Mouse (Mus musculus): ENCODE results near the gene Nrxn2. TPM values are rescaled to one million over a fixed set of nuclear protein-coding genes. Genes with fewer than 3 reads are reported as not detected.
A peak's percentile ranks its signal among the peaks of the same experiment; 100 is the strongest.

Nrxn2 gene
- polyA plus RNA-seq, 1 experiment = 0.09 TPM

DNA sequence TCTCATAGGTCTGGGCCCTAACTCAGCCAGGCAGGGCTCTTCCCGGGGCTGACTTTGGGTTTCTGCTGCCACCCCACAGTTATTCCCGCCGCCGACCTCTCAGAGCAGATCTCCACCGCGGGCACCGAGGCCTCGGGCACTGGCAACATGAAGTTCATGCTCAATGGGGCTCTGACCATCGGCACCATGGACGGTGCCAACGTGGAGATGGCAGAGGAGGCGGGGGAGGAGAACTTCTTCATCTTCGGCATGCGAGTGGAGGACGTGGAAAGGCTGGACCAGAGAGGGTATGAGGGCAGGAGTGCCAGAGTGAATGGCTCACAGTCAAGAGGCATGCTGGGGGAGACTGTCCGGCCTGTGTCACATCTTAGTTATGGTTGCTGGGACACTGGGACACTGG, 24.9 kb upstream of the Nrxn2 start:
- no peak overlapping the region for H3ac ChIP-seq (ENCODE audit: control insufficient read depth, insufficient read length, low read depth)
- no peaks in the 10 kb centered on the region for H3K79me3 ChIP-seq (ENCODE audit: low read depth)
- TF ChIP-seq USF1 (IDR thresholded peaks at IDR 0.05; ENCODE audit: low read depth) (no peak), MYOD1 (IDR thresholded peaks at IDR 0.05; ENCODE audit: control insufficient read depth, insufficient read length, low read depth) (no peak), MAX (IDR thresholded peaks at IDR 0.05) (no peak), CEBPB (IDR thresholded peaks at IDR 0.05; ENCODE audit: low read depth) (no peak), FOSL1 (IDR thresholded peaks at IDR 0.05; ENCODE audit: insufficient read depth, low read length, poor library complexity, severe bottlenecking) (no peak), CTCF (IDR thresholded peaks at IDR 0.05; ENCODE audit: control insufficient read depth, insufficient read depth, insufficient read length) (no peak), MYOG (IDR thresholded peaks at IDR 0.05; ENCODE audit: control insufficient read depth, extremely low read depth, insufficient read length) (no peak)
- no peaks in the 10 kb centered on the region for H3K79me2 ChIP-seq (ENCODE audit: control insufficient read depth, insufficient read depth)
- H3K4me3 ChIP-seq (ENCODE audit: insufficient read depth, poor library complexity, severe bottlenecking) = no peak overlapping the region
- H3K27me3 ChIP-seq (ENCODE audit: control insufficient read depth, insufficient read depth, insufficient read length) = no peaks in the 10 kb centered on the region
- no peaks in the 10 kb centered on the region for H3K36me3 ChIP-seq (ENCODE audit: control insufficient read depth, insufficient read depth)

DNA sequence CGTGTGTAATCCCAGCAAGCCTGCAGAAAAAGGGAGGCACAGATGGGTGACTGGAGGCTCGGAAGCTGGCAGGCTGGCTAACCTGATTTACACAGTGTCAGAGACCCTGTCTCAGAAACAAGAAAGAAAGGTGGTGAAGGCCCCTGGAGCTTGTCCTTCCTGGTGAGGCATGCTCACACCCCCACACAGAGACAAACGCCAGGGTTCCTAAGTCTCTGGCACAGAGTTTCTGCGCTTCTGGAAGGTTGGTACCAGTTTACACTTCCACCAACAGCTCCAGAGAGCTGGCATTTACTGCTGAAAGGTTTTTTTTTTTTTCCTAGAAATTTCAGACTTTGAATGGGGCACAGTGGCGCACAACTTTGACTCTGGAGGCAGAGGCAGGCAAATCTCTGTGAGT, 22.3 kb upstream of the Nrxn2 start:
- no peak for TF ChIP-seq CEBPB (IDR thresholded peaks at IDR 0.05; ENCODE audit: low read depth)
- no peak for TF ChIP-seq MYOD1 (IDR thresholded peaks at IDR 0.05; ENCODE audit: control insufficient read depth, insufficient read length, low read depth)
- no peak for TF ChIP-seq CTCF (IDR thresholded peaks at IDR 0.05; ENCODE audit: control insufficient read depth, insufficient read depth, insufficient read length)
- no peak for TF ChIP-seq MYOG (IDR thresholded peaks at IDR 0.05; ENCODE audit: control insufficient read depth, extremely low read depth, insufficient read length)
- TF ChIP-seq FOSL1 (IDR thresholded peaks at IDR 0.05; ENCODE audit: insufficient read depth, low read length, poor library complexity, severe bottlenecking) = no peak
- no peak for TF ChIP-seq USF1 (IDR thresholded peaks at IDR 0.05; ENCODE audit: low read depth)
- TF ChIP-seq MAX (IDR thresholded peaks at IDR 0.05) = no peak
- Histone ChIP-seq H3K36me3 (ENCODE audit: control insufficient read depth, insufficient read depth) (no peaks in the 10 kb centered on the region), H3ac (ENCODE audit: control insufficient read depth, insufficient read length, low read depth) (no peak overlapping the region), H3K4me3 (ENCODE audit: insufficient read depth, poor library complexity, severe bottlenecking) (no peak overlapping the region), H3K79me2 (ENCODE audit: control insufficient read depth, insufficient read depth) (no peaks in the 10 kb centered on the region), H3K27me3 (ENCODE audit: control insufficient read depth, insufficient read depth, insufficient read length) (peaks cover 16% of the 10 kb centered on the region), H3K79me3 (ENCODE audit: low read depth) (no peaks in the 10 kb centered on the region)

DNA sequence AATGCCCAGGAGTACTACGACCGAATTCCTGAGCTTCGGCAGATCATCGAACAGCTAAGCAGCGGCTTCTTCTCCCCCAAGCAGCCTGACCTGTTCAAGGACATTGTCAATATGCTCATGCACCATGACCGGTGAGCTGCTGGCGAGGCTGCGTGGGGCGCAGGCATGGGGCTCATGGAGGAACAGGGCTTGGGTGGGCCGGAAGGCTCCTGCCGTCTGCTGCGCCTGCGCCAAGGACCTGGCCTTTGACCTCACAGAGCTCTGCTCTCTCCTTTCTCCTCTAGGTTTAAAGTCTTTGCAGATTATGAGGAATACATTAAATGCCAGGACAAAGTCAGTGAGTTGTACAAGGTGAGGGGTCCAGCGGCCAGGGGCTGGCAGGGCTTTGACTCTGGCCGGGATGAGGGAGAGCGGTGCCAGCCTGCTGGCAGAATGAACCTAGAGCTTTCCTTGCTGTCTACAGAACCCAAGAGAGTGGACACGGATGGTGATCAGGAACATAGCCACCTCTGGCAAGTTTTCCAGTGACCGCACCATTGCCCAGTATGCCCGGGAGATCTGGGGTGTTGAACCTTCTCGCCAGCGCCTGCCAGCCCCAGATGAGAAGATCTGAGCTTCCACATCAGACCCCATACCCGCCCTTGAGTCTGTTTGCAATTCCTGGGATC, 20.8 kb upstream of the Nrxn2 start:
- Histone ChIP-seq H3K27me3 (ENCODE audit: control insufficient read depth, insufficient read depth, insufficient read length) (peaks cover 31% of the 10 kb centered on the region), H3K79me3 (ENCODE audit: low read depth) (no peaks in the 10 kb centered on the region)
- no peak for TF ChIP-seq CTCF (IDR thresholded peaks at IDR 0.05; ENCODE audit: control insufficient read depth, insufficient read depth, insufficient read length)
- TF ChIP-seq MYOG (IDR thresholded peaks at IDR 0.05; ENCODE audit: control insufficient read depth, extremely low read depth, insufficient read length) = no peak
- TF ChIP-seq MYOD1 (IDR thresholded peaks at IDR 0.05; ENCODE audit: control insufficient read depth, insufficient read length, low read depth) = no peak
- TF ChIP-seq USF1 (IDR thresholded peaks at IDR 0.05; ENCODE audit: low read depth) = no peak
- no peak for TF ChIP-seq CEBPB (IDR thresholded peaks at IDR 0.05; ENCODE audit: low read depth)
- no peak for TF ChIP-seq FOSL1 (IDR thresholded peaks at IDR 0.05; ENCODE audit: insufficient read depth, low read length, poor library complexity, severe bottlenecking)
- no peak for TF ChIP-seq MAX (IDR thresholded peaks at IDR 0.05)

DNA sequence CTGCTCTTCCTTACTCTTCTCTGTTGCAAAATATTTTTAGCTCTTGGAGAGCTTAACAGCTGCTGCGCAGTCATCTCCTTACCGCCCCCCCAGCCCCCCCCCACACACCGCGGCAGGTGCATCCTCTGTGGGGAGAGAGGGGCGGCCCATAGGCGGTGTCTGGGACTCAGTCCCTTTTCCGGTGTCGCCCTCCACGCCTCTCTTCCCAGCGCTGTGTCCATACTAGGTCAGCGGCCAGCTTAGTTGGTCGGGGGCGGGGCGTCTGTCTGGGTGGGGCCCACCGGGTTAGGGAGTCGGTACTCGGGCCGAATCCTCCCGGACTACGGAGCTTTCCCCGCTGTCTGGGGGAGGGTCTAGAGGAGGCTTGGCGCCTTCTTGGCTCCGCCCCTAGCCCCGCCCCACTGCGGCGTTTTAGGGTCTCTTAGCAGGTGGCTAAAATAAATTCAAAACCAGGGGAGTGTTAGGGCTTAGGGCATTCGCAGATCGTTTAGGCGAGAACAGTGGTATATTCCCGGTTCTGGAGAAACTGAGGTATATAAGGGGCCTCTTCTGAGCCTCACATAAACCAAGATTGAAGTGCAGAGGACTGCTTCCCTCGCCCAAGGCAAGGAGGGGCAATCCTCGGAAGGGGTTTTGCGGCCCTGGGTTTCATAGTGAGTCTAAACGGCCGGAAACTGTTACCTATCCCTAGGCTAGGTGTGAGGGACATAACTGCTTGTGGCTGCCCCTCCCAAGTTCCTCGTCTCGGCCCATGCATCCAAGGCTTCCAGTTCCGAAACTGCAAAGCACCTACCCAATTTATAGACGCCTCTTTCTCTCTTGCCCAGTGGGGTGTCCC, 19.9 kb upstream of the Nrxn2 start:
- Histone ChIP-seq H3K79me2 (ENCODE audit: control insufficient read depth, insufficient read depth) (no peaks in the 10 kb centered on the region), H3K79me3 (ENCODE audit: low read depth) (no peaks in the 10 kb centered on the region), H3K4me3 (ENCODE audit: insufficient read depth, poor library complexity, severe bottlenecking) (no peak overlapping the region), H3K36me3 (ENCODE audit: control insufficient read depth, insufficient read depth) (no peaks in the 10 kb centered on the region), H3ac (ENCODE audit: control insufficient read depth, insufficient read length, low read depth) (no peak overlapping the region), H3K27me3 (ENCODE audit: control insufficient read depth, insufficient read depth, insufficient read length) (peaks cover 33% of the 10 kb centered on the region)
- no peak for TF ChIP-seq CEBPB (IDR thresholded peaks at IDR 0.05; ENCODE audit: low read depth)
- TF ChIP-seq MYOG (IDR thresholded peaks at IDR 0.05; ENCODE audit: control insufficient read depth, extremely low read depth, insufficient read length) = no peak
- no peak for TF ChIP-seq FOSL1 (IDR thresholded peaks at IDR 0.05; ENCODE audit: insufficient read depth, low read length, poor library complexity, severe bottlenecking)
- TF ChIP-seq MAX (IDR thresholded peaks at IDR 0.05) = no peak
- TF ChIP-seq CTCF (IDR thresholded peaks at IDR 0.05; ENCODE audit: control insufficient read depth, insufficient read depth, insufficient read length) = no peak
- no peak for TF ChIP-seq USF1 (IDR thresholded peaks at IDR 0.05; ENCODE audit: low read depth)

More for the DNA sequence above, 20.8 kb upstream of the Nrxn2 start:
- Histone ChIP-seq H3K4me3 (ENCODE audit: insufficient read depth, poor library complexity, severe bottlenecking) (no peak overlapping the region), H3ac (ENCODE audit: control insufficient read depth, insufficient read length, low read depth) (no peak overlapping the region), H3K79me2 (ENCODE audit: control insufficient read depth, insufficient read depth) (no peaks in the 10 kb centered on the region), H3K36me3 (ENCODE audit: control insufficient read depth, insufficient read depth) (no peaks in the 10 kb centered on the region)

DNA sequence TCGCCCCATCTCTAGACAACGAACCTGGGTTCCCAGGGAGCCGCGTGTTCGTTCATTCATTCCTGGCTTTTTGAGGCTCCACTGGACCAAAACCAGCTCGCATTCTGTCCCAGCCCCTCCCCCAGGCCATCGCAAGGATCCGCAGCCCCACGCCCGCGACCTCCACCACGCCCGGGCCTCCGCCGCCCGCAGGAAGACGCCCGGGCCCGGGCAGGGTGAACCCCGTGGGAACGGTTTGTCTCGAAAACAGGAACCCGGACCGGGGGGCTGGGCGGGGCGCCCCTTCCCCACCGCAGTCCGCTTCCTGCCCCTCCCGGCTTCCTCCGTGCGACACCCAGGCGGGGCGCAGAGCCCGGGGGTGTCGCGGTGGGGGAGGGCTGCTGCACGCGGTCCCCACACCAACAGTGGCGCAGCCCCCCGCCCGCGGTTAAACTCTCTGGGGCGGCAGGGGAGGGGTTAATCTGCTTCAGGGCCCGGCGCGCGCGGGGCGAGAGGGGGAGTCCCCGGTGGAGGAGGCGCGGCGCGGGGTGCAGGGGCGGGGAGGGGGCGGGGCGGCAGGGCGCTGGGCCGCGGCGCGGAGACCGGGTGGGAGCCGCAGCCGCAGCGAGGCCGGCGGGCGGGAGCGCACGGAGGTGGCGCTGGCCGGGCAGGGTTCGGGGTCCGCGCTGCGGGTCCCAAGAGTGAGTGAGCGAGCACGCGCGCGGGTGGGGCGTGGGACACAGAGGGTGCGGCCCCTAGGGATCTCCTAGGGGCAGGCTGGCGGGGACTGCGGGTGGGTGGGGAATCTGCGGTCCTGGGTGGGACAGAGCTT, 19.0 kb upstream of the Nrxn2 start, which contains the start of gene Rasgrp2:
Gene Rasgrp2 (plus strand): TSS at position 56 of the 811 bp plus-strand sequence.
- Histone ChIP-seq H3K27me3 (ENCODE audit: control insufficient read depth, insufficient read depth, insufficient read length) (peaks cover 34% of the 10 kb centered on the region), H3K79me3 (ENCODE audit: low read depth) (no peaks in the 10 kb centered on the region), H3ac (ENCODE audit: control insufficient read depth, insufficient read length, low read depth) (peak within 1 kb of the TSS; percentile 72), H3K4me3 (ENCODE audit: insufficient read depth, poor library complexity, severe bottlenecking) (no peak within 1 kb of the TSS), H3K79me2 (ENCODE audit: control insufficient read depth, insufficient read depth) (no peaks in the 10 kb centered on the region), H3K36me3 (ENCODE audit: control insufficient read depth, insufficient read depth) (no peaks in the 10 kb centered on the region)
- no peak for TF ChIP-seq MYOD1 (IDR thresholded peaks at IDR 0.05; ENCODE audit: control insufficient read depth, insufficient read length, low read depth)
- TF ChIP-seq CEBPB (IDR thresholded peaks at IDR 0.05; ENCODE audit: low read depth) = no peak
- TF ChIP-seq MAX (IDR thresholded peaks at IDR 0.05) = no peak
- no peak for TF ChIP-seq CTCF (IDR thresholded peaks at IDR 0.05; ENCODE audit: control insufficient read depth, insufficient read depth, insufficient read length)
- TF ChIP-seq FOSL1 (IDR thresholded peaks at IDR 0.05; ENCODE audit: insufficient read depth, low read length, poor library complexity, severe bottlenecking) = no peak
